Mouse (Mus musculus) lung, adult 2 months (tissue): ENCODE data around the gene Elob.

Experiments
- CTCF ChIP-seq: fragments of 200-500 bp; IDR thresholded peaks from 2 replicates; pipeline ENCODE4 v1.5.1; 2011; ENCODE audit warnings: mild to moderate bottlenecking, low read length, control low read depth; ENCODE audit not compliant: insufficient read depth
- POLR2A ChIP-seq: fragments of 200-500 bp; IDR thresholded peaks from 2 replicates; pipeline ENCODE4 v1.6.1; 2011; ENCODE audit warnings: low read depth, mild to moderate bottlenecking, control low read depth, low read length, borderline replicate concordance; ENCODE audit errors: extremely low read depth

DNA sequence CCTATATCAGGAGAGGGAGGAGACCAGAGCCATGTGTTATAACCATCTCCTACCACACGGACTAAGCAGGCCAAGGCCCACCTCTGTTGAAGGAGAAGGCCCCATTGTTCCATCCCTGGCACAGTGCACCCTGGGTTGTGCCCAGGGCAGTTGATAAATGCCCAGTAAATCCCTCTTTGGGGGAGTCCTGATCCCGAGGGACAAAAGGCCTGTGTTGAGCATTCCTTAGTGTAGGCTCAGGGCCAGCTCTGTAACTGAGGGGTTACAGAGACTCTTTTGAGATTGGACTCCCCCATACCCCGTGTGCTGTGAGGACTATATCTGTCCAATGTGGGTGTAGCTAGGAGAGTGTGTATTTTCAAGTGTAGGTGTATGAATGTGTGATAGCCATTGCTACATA is 47.8 kb upstream of the Elob start:
- TF ChIP-seq POLR2A (no peak), CTCF (no peak)
